Mouse (Mus musculus): ENCODE data around the gene Lenep. TPM values are rescaled to one million over a fixed set of nuclear protein-coding genes. Genes with fewer than 3 reads are reported as not detected.

The Lenep gene
- total RNA-seq, 1 experiment from 2014 or later: not detected

GRCm38 (mm10) chr3:89378394-89379067 is 24.1 kb downstream of the Lenep start:
- DNase-seq: peak; percentile 88

GRCm38 (mm10) chr3:89377831-89378230 is 24.8 kb downstream of the Lenep start:
- DNase-seq: no peak

DNA sequence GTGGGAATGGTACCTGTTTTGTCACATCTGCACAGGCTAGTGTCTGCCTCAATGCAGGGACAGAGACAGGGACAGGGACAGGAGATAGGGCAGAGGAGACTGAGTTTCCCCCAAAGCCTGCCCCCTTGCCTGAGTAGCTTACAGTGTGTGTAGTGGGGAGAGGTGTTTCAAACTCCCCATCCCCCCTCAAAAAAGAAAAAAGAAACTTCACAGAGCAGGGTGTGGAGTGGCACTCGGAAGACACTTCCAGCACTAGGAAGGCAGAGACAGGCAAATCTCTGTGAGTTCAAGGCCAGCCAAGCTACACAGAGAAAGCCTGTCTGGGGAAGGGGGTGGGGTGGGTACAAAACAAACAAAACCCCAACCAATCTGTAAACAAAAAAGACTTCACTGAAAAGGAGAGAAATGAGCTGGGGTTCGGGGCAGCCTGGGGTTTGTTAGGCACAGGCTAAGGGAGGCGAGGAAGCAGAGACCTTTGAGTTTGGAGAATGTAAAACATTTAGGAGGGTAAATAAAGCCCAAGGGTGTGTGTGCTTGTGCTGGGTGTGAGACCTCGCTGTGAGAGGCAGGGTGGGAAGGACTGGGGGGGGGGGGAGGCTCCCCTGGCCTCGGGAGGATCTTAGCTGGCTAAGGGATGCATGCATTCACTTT is 28.9 kb downstream of the Lenep start:
- no peak for DNase-seq

- no peak for DNase-seq
Measured at GRCm38 (mm10) chr3:89367338-89367737, 35.3 kb downstream of the Lenep start.

- DNase-seq: no peak
Measured at GRCm38 (mm10) chr3:89365486-89366414, 36.8 kb downstream of the Lenep start.

DNA sequence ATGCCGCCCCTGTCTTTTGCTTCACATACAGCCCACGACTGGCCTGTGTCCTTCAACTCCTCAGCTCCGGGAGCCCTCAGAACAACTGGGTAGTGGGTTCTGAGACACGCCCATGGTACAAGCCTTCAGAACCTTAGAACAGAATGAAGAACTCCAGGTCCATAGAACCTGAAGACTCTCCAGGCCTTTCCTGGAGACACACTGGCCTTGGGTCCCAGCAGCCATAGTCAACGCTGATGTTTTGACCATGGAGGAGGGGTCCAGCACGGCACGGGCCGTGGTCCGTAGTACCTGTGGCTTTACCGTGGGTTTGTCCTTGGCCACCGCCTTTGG is 37.5 kb downstream of the Lenep start, which contains the start of gene Dcst1:
Gene Dcst1 (minus strand): TSS at position 101 of the 333 bp plus-strand sequence.
- DNase-seq: no peak

DNA sequence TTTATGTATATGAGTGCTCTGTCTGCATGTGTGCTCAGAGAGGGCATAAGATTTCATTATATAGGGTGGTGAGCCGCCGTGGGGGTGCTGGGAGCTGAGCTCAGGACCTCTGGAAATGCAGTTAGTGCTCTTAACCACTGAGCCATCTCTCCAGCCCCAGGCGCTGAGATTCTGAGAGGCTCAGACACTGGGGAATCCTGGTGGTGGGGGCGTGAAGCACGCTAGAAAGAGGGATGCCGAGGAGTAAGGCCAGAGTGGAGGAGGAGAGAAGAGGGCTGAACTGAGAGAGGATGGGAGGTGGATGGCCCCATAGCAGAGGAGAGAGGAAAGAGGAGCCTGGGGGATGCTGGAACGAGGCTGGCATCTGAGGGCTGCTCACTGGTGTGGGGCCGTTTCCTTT is 38.0 kb downstream of the Lenep start:
- DNase-seq: no peak

DNA sequence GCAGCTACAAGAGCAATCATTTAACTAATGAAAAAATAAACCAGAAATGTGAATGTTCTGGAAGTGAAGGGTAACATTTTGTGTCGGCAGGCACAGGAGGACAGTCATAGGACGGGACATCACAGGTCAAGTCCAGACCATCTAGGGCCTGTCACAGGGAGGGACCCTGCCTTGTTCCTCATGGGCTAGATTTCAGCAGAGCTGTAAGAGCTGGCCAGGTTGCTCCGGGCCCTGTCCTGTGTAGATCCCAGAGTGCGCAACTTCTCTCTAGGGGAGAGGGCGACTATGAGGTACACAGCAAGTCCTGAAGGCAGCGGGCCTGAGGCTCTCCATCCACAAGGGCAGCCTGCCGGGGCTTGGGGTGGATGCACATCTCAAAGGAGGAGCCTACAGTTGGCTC is 40.9 kb downstream of the Lenep start, which contains the start of gene Dcst2:
Gene Dcst2 (plus strand): TSS at position 301 of the 400 bp plus-strand sequence.
- no peak for DNase-seq

GRCm38 (mm10) chr3:89360237-89360636 is 42.4 kb downstream of the Lenep start:
- DNase-seq: no peak

GRCm38 (mm10) chr3:89359630-89360029 is 43.0 kb downstream of the Lenep start:
- DNase-seq: no peak

DNA sequence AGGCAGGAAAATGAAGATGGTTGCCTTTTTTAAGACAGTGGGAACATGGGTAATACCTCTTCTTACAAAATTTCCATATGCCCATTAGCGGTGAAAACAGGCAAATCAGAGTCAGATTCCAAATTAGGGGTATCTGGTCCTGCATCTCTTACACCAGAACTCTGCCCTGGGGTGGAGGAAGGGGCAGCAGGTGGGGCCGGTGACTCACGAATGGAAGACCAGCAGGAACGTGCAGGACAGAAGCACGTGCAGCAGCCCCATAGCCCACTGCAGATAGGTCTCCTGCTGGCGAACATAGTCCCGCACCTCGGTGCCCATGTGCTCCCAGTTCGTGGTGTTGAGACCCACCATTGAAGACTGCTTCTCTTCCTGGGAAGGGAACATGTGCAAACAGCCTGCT is 46.6 kb downstream of the Lenep start:
- DNase-seq: no peak

DNA sequence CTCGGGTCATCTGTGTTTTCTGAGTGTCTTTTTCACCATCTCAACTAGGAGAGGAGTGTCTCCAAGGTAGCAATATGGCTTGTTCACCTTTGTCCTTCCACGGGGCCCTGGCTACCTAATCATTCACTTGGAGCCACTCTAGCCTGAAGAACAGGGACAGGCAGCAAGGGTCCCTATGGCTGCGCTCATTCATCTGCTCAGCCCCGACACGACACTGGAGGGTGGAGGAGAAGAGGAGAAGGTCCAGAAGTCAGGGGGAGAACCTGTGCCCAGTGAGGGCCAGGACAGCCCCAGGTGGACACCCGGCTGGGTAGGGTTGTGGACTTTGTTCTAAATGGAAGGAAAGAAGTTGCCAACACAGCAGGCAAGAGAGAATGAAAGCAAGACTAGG is 47.1 kb downstream of the Lenep start:
- DNase-seq: no peak

DNA sequence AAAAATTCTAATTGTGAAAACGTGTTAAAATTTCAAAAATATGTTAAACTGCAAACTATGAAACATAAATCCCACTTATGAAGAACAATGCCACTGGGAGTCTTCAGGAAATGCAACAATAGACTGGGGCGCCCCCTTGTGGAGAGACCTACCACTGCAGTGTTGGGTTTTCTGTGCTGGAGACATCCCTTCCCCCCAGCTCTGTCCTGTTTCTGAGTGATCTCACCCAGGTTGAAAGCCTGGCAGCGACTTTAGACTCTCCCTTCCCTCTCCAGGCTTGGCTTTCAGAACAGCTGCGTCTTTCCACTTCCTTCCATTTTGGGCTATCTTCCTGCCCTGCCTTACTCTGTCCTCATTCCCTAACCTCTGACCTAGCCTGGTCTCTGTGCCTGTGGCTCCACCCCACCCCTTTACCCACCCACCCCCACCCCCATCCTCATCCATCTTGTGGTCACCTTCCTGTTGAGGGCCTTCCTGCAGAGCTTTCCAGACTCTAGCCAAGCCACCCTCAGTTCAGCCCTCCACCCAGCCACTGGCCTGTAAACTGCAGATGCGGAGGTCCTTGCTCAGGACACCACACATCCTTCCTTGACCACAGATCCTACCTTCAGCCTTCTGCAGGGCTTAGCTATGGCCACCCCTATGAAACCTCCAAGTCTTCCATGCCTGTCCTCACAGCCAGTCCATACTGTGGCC is 47.6 kb downstream of the Lenep start:
- DNase-seq: peak; percentile 95

- DNase-seq: no peak
Measured at GRCm38 (mm10) chr3:89351271-89351670, 51.3 kb downstream of the Lenep start.

Other genes starting within 250 kb of the Lenep start
- 3.3 and 5.3 TPM in 2 replicates for gene Hcn3, start 242.6 kb downstream of the Lenep start, total RNA-seq (2021)
- gene Clk2, start 238.0 kb downstream of the Lenep start, total RNA-seq (2021): 50.3 and 69.1 TPM in 2 replicates
- gene Scamp3, start 225.3 kb downstream of the Lenep start, total RNA-seq (2021): 75.4 and 76.9 TPM in 2 replicates
- gene Fam189b, start 219.7 kb downstream of the Lenep start, total RNA-seq (2021): 15.0 and 21.1 TPM in 2 replicates
- 52.4 and 57.5 TPM in 2 replicates for gene Gba, start 199.9 kb downstream of the Lenep start, total RNA-seq (2021)
- gene Thbs3, start 187.6 kb downstream of the Lenep start, total RNA-seq (2021): 9.0 and 12.7 TPM in 2 replicates
- gene Mtx1, start 175.7 kb downstream of the Lenep start, total RNA-seq (2021): 152 and 162 TPM in 2 replicates
- gene Muc1, start 173.7 kb downstream of the Lenep start, total RNA-seq (2021): 0.64 and 1.3 TPM in 2 replicates
- gene Krtcap2, start 156.8 kb downstream of the Lenep start, total RNA-seq (2021): 95.0 and 110 TPM in 2 replicates
- 1.4 and 3.2 TPM in 2 replicates for gene Trim46, start 156.5 kb downstream of the Lenep start, total RNA-seq (2021)
- gene Dpm3, start 143.4 kb downstream of the Lenep start, total RNA-seq (2021): 107 and 116 TPM in 2 replicates
- 40.4 and 54.7 TPM in 2 replicates for gene Slc50a1, start 132.2 kb downstream of the Lenep start, total RNA-seq (2021)
- 19.1 and 21.9 TPM in 2 replicates for gene Efna1, start 121.7 kb downstream of the Lenep start, total RNA-seq (2021)
- gene Efna3, start 79.8 kb downstream of the Lenep start, total RNA-seq (2021): 0.38 and 0.59 TPM in 2 replicates
- gene Efna4, start 64.8 kb downstream of the Lenep start, total RNA-seq (2021): 0.26 and 0.68 TPM in 2 replicates
- gene Adam15, start 52.8 kb downstream of the Lenep start, total RNA-seq (2021): 66.0 and 79.5 TPM in 2 replicates
- 0.68 and 0.70 TPM in 2 replicates for gene Dcst2, start 40.8 kb downstream of the Lenep start, total RNA-seq (2021)
- 0.30 and 0.71 TPM in 2 replicates for gene Dcst1, start 37.5 kb downstream of the Lenep start, total RNA-seq (2021)
- gene Zbtb7b, start 8.0 kb downstream of the Lenep start, total RNA-seq (2021): 67.1 and 72.7 TPM in 2 replicates
- 42.2 and 43.8 TPM in 2 replicates for gene Flad1, start 9.1 kb upstream of the Lenep start, total RNA-seq (2021)
- 34.9 and 38.0 TPM in 2 replicates for gene Cks1b, start 15.6 kb upstream of the Lenep start, total RNA-seq (2021)
- gene Shc1, start 15.7 kb upstream of the Lenep start, total RNA-seq (2021): 80.5 and 94.6 TPM in 2 replicates
- 36.4 and 48.3 TPM in 2 replicates for gene Pygo2, start 27.4 kb upstream of the Lenep start, total RNA-seq (2021)
- gene Pbxip1, start 33.9 kb upstream of the Lenep start, total RNA-seq (2021): 43.9 and 48.7 TPM in 2 replicates
- 16.6 and 19.0 TPM in 2 replicates for gene Pmvk, start 51.7 kb upstream of the Lenep start, total RNA-seq (2021)
- 5.3 and 5.7 TPM in 2 replicates for gene Kcnn3, start 117.4 kb upstream of the Lenep start, total RNA-seq (2021)

All from adrenal gland, postnatal 14 days (tissue).